In genomic region chr12:69378558-69379454, GRCm38 (mm10) we compare ENCODE assay signal across 1 mouse cellular context.
TF ChIP-seq lines count a peak whose summit lies in the region.

No protein-coding gene starts in this region.

TF ChIP-seq in CH12.LX, 34 proteins besides CTCF, POLR2A, EP300 and RAD21 (continued from another document):
- TF ChIP-seq CHD2 (IDR thresholded peaks at IDR 0.05; ENCODE audit: low read length) (peak; percentile 67; the same call in 1 of the 2 replicates), NELFE (IDR thresholded peaks at IDR 0.05; ENCODE audit: low read depth, low read length) (no peak), ZMIZ1 (IDR thresholded peaks at IDR 0.05; ENCODE audit: low read depth, low read length) (0 out of 2 replicates have a peak, but pooled peaks have one; percentile 7), JUND (conservative IDR thresholded peaks at IDR 0.05; ENCODE audit: low read depth, low read length) (peak; percentile 53), POLR2AphosphoS2 (IDR thresholded peaks at IDR 0.05; ENCODE audit: low read depth, low read length) (peak; percentile 93), MAZ (IDR thresholded peaks at IDR 0.05; ENCODE audit: low read depth, low read length) (peak; percentile 55; the same call in 1 of the 2 replicates), MYC (IDR thresholded peaks at IDR 0.05; ENCODE audit: low read depth, low read length) (peak; percentile 77), JUN (IDR thresholded peaks at IDR 0.05; ENCODE audit: insufficient read depth, low read depth, low read length) (peak; percentile 50; the same call in 1 of the 2 replicates), TCF12 (IDR thresholded peaks at IDR 0.05; ENCODE audit: low read depth, low read length) (peak; percentile 83), MEF2A (IDR thresholded peaks at IDR 0.05; ENCODE audit: borderline replicate concordance, low read depth, low read length) (peak; percentile 87), NRF1 (IDR thresholded peaks at IDR 0.05; ENCODE audit: low read depth, low read length) (no peak), MXI1 (IDR thresholded peaks at IDR 0.05; ENCODE audit: low read depth, low read length) (peak; percentile 76; the same call in 1 of the 2 replicates), ELF1 (IDR thresholded peaks at IDR 0.05; ENCODE audit: low read depth, low read length) (peak; percentile 19; the same call in 1 of the 2 replicates), RCOR1 (conservative IDR thresholded peaks at IDR 0.05; ENCODE audit: low read depth, low read length) (peak; percentile 77; the same call in 1 of the 2 replicates), TBP (conservative IDR thresholded peaks at IDR 0.05; ENCODE audit: low read depth, low read length) (0 out of 2 replicates have a peak, but pooled peaks have one; percentile 64), PAX5 (IDR thresholded peaks at IDR 0.05; ENCODE audit: low read length) (no peak)
